ENCODE assay signal across 10 mouse cellular contexts in genomic region chr17:74048229-74048816, GRCm38 (mm10). TPM values are rescaled to one million over a fixed set of nuclear protein-coding genes. Genes with fewer than 3 reads are reported as not detected.
DNase-seq lines count a peak whose midpoint lies in the region; ATAC-seq lines count a peak whose summit lies in the region.
"Had no signal": no experiment of that assay in that cellular context is flagged by ENCODE, and none has a peak within 500 bp of the region (broad histone marks: within the 10 kb centered on the region; RNA-seq: fewer than 3 reads in every experiment).

No protein-coding gene starts in this region.

- no peak for ATAC-seq in lung, embryonic 15.5 days (ENCODE audit: borderline replicate concordance, extremely low read depth, low FRiP score, low TSS enrichment)
- ATAC-seq in limb, embryonic 15.5 days (ENCODE audit: insufficient number of reproducible peaks, low FRiP score, low TSS enrichment, low read depth) = no peak

- peak; percentile 10 to 72 for DNase-seq in adrenal gland, postnatal 36 days
- no peak for DNase-seq in adrenal gland, adult 8-10 months
- DNase-seq in lung, postnatal 4 days = no peak
- no peak for DNase-seq in urinary bladder, adult 2 months (ENCODE audit: low spot score)
- no peak for DNase-seq in MN1 (ENCODE audit: low spot score)
- no peak for DNase-seq in frontal cortex, adult 2 months (ENCODE audit: extremely low spot score in 1 of 2, low spot score in 1 of 2)

- H3K4me3 ChIP-seq in lung, embryonic 15.5 days = peak overlapping the region; percentile 20; the same call in 1 of the 2 replicates
- H3K4me3 ChIP-seq in limb, embryonic 15.5 days = peak overlapping the region; percentile 32; the same call in 1 of the 2 replicates
- H3K4me3 ChIP-seq: liver, embryonic 15.5 days had no signal

- H3K4me1 ChIP-seq in lung, embryonic 15.5 days = no peaks in the 10 kb centered on the region
- peaks cover 16% of the 10 kb centered on the region for H3K4me1 ChIP-seq in limb, embryonic 15.5 days
- H3K4me1 ChIP-seq: liver, embryonic 15.5 days had no signal

- peaks cover 53% of the 10 kb centered on the region for H3K27me3 ChIP-seq in lung, embryonic 15.5 days
- H3K27me3 ChIP-seq in limb, embryonic 15.5 days = peaks cover 52% of the 10 kb centered on the region

- H3K27ac ChIP-seq in lung, embryonic 15.5 days = no peak overlapping the region
- no peak overlapping the region for H3K27ac ChIP-seq in limb, embryonic 15.5 days
- H3K27ac ChIP-seq: liver, embryonic 15.5 days had no signal

- 3% methylated on average over 19 of the region's 19 CpGs for WGBS in lung, embryonic 15.5 days
- 3% methylated on average over 19 of the region's 19 CpGs for WGBS in limb, embryonic 15.5 days

- peak overlapping the region; percentile 39 for H3K4me2 ChIP-seq in lung, embryonic 15.5 days
- peak overlapping the region; percentile 62 for H3K4me2 ChIP-seq in limb, embryonic 15.5 days
- H3K4me2 ChIP-seq: liver, embryonic 15.5 days had no signal

- no peaks in the 10 kb centered on the region for H3K9me3 ChIP-seq in lung, embryonic 15.5 days
- H3K9me3 ChIP-seq in limb, embryonic 15.5 days = no peaks in the 10 kb centered on the region
- H3K9me3 ChIP-seq: liver, embryonic 15.5 days had no signal

- no peak overlapping the region for H3K9ac ChIP-seq in lung, embryonic 15.5 days
- no peak overlapping the region for H3K9ac ChIP-seq in limb, embryonic 15.5 days
- H3K9ac ChIP-seq: liver, embryonic 15.5 days had no signal

- H3K36me3 ChIP-seq in lung, embryonic 15.5 days = no peaks in the 10 kb centered on the region
- no peaks in the 10 kb centered on the region for H3K36me3 ChIP-seq in limb, embryonic 15.5 days
- H3K36me3 ChIP-seq: liver, embryonic 15.5 days had no signal

RNA-seq across cellular contexts. Expression of gene Srd5a2, which starts 0.6 kb away (rescaled TPM):
- 1,000 to 10,000 TPM in 1 of 2 experiments, 100 to 1,000 TPM in 1; 125 to 2,977 TPM for total RNA-seq in adrenal gland, postnatal 36 days (2021)
- total RNA-seq in adrenal gland, adult 8-10 months (2022) = 1,000 to 10,000 TPM in 2 of 4 experiments, 100 to 1,000 TPM in 2; 113 to 4,046 (median 2,061) TPM
- not detected in 2 replicates for polyA plus RNA-seq in lung, embryonic 15.5 days (2015; fragmentation: Nextera tagmentation; extraction: Ambion mirVana)
- 0.50 and 0.79 TPM in 2 replicates for polyA plus RNA-seq in limb, embryonic 15.5 days (2015; fragmentation: Nextera tagmentation; extraction: Ambion mirVana)
- polyA plus RNA-seq in urinary bladder, adult 2 months (2012; rRNA removed) = 0.03 and 0.04 TPM in 2 replicates
- 0.16 and 0.57 TPM in 2 replicates for polyA plus RNA-seq in frontal cortex, adult 2 months (2012; rRNA removed)
- total RNA-seq: neutrophil, adult 5-6 weeks had no signal

Comparison
In these comparisons a context has a peak if more than half of its experiments do, and no peak if none do; other contexts are left out.
1. DNase-seq: peak in adrenal gland, postnatal 36 days (2 of 2); none in adrenal gland, adult 8-10 months (single experiment), lung, postnatal 4 days (0 of 2), urinary bladder, adult 2 months (single experiment), MN1 (single experiment) and frontal cortex, adult 2 months (0 of 2).